Mouse (Mus musculus) forebrain, embryonic 10.5 days (tissue): ENCODE results near the gene Srp68. TPM values are rescaled to one million over a fixed set of nuclear protein-coding genes. Genes with fewer than 3 reads are reported as not detected.

Experiments used
- DNase-seq: peaks from one replicate; pipeline ENCODE4 v3.0.0-alpha.2; 2017; ENCODE audit warnings: low spot score; ENCODE audit errors: extremely low spot score
- H3K27ac ChIP-seq: fragments of 300-500 bp; sonication (generic); 2 replicates; pipeline ENCODE4 v1.5.1; 2016; ENCODE audit warnings: mild to moderate bottlenecking
- H3K27me3 ChIP-seq: fragments of 300-500 bp; sonication (generic); 2 replicates; pipeline ENCODE4 v1.6.1; 2016; ENCODE audit warnings: mild to moderate bottlenecking; ENCODE audit not compliant: poor library complexity, severe bottlenecking
- H3K36me3 ChIP-seq: fragments of 300-500 bp; sonication (generic); replicated peaks from 2 replicates; pipeline ENCODE4 v1.6.1; 2016; ENCODE audit warnings: mild to moderate bottlenecking, moderate library complexity
- H3K4me1 ChIP-seq: fragments of 300-500 bp; sonication (generic); 2 replicates; pipeline ENCODE4 v1.6.1; 2016
- H3K4me3 ChIP-seq: fragments of 300-500 bp; sonication (generic); 2 replicates; pipeline ENCODE4 v1.5.1; 2016; ENCODE audit warnings: mild to moderate bottlenecking, moderate library complexity
- H3K9me3 ChIP-seq: fragments of 300-500 bp; sonication (generic); 2 replicates; pipeline ENCODE4 v1.6.1; 2016; ENCODE audit warnings: mild to moderate bottlenecking, moderate library complexity
- WGBS: fragments of 180-500 bp; shearing (Covaris S2); methylation state at CpG from one replicate; pipeline ENCODE4 v1.1.7; 2016; 5-methylcytosine and 5-hydroxymethylcytosine counted together
- polyA plus RNA-seq: library from polyadenylated mRNA; unstranded; fragments of >200 nt; fragmentation: Nextera tagmentation; extraction: Ambion mirVana; gene quantifications from 2 replicates; pipeline ENCODE4 v1.2.1, GENCODE M21; 2016

Srp68 gene
- polyA plus RNA-seq, 1 experiment from 2014 or later = 99.3 TPM

DNA sequence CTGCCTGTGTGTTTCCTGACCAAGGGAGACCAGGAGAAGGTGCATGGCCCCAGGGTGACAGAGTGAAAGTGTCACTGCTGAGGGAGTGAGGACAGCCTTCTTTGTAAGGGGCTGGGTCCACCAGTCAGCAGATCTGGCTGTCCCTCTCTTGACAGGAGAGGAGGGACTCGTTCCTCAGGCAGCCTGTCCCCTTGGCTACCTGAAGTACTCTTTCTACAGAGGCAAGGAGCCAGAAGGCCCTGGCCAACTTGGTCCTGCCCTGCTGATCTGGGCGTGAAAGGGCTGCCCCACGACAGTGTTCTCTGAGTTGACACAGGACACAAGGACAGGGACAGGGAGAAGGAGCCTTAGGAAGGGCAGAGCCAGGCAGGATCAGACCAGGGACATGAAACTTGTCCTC lies 23.0 kb upstream of the Srp68 start:
- H3K27ac ChIP-seq = no peak overlapping the region
- no peak overlapping the region for H3K4me3 ChIP-seq
- no peak for DNase-seq
- 89% methylated on average over 3 of the region's 3 CpGs for WGBS
- H3K36me3 ChIP-seq = peaks cover 95% of the 10 kb centered on the region
- H3K9me3 ChIP-seq = no peaks in the 10 kb centered on the region
- no peaks in the 10 kb centered on the region for H3K4me1 ChIP-seq
- no peaks in the 10 kb centered on the region for H3K27me3 ChIP-seq

- Histone ChIP-seq H3K27ac (no peak overlapping the region), H3K36me3 (peaks cover 93% of the 10 kb centered on the region), H3K27me3 (no peaks in the 10 kb centered on the region), H3K4me1 (no peaks in the 10 kb centered on the region), H3K9me3 (no peaks in the 10 kb centered on the region), H3K4me3 (no peak overlapping the region)
- no peak for DNase-seq
- 86% methylated on average over 8 of the region's 8 CpGs for WGBS
These were observed 22.2 kb upstream of the Srp68 start for GRCm38 (mm10) chr11:116296191-116296734.

GRCm38 (mm10) chr11:116294319-116294718 lies 20.3 kb upstream of the Srp68 start:
- peak; percentile 64 for DNase-seq
- 39% methylated on average over 5 of the region's 5 CpGs for WGBS
- H3K36me3 ChIP-seq = peaks cover 93% of the 10 kb centered on the region

GRCm38 (mm10) chr11:116293538-116294137 lies 19.6 kb upstream of the Srp68 start:
- Histone ChIP-seq H3K27me3 (no peaks in the 10 kb centered on the region), H3K4me3 (no peak overlapping the region), H3K36me3 (peaks cover 93% of the 10 kb centered on the region), H3K4me1 (no peaks in the 10 kb centered on the region), H3K9me3 (no peaks in the 10 kb centered on the region), H3K27ac (no peak overlapping the region)
- DNase-seq = no peak
- 88% methylated on average over 12 of the region's 12 CpGs for WGBS

More at GRCm38 (mm10) chr11:116294319-116294718, 20.3 kb upstream of the Srp68 start:
- 0 out of 2 replicates have a peak overlapping the region, but pooled peaks have one; percentile 9 for H3K27ac ChIP-seq
- no peak overlapping the region for H3K4me3 ChIP-seq
- H3K27me3 ChIP-seq = no peaks in the 10 kb centered on the region
- H3K9me3 ChIP-seq = no peaks in the 10 kb centered on the region
- no peaks in the 10 kb centered on the region for H3K4me1 ChIP-seq

- no peak overlapping the region for H3K27ac ChIP-seq
- WGBS = 92% methylated on average over 13 of the region's 13 CpGs
- no peaks in the 10 kb centered on the region for H3K4me1 ChIP-seq
- no peaks in the 10 kb centered on the region for H3K9me3 ChIP-seq
- no peak for DNase-seq
- no peak overlapping the region for H3K4me3 ChIP-seq
- peaks cover 95% of the 10 kb centered on the region for H3K36me3 ChIP-seq
- H3K27me3 ChIP-seq = no peaks in the 10 kb centered on the region
These were observed 18.4 kb upstream of the Srp68 start for GRCm38 (mm10) chr11:116292401-116292800.

DNA sequence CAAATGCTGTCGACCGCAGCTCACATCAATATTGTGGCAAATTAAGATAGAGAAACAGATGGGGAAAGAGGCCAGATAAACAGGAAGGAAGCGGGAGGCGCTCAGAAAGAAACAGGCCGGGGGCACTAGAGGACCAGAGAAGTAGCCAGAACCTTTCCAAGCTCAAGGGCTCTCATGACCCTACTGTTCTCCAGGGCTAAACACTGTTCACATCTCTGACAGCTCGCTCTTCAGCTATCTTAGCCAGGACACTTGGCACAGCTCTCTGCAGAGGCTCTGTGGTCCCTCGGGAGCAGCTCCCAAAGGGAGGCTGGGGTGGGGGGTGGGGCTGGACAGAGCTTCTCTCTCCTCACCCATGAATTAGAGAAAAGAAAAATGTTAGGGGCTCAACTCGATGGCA lies 16.5 kb upstream of the Srp68 start:
- Histone ChIP-seq H3K9me3 (no peaks in the 10 kb centered on the region), H3K36me3 (peaks cover 80% of the 10 kb centered on the region), H3K4me3 (no peak overlapping the region), H3K27ac (no peak overlapping the region), H3K27me3 (peaks cover 7% of the 10 kb centered on the region), H3K4me1 (no peaks in the 10 kb centered on the region)
- 90% methylated on average over 8 of the region's 8 CpGs for WGBS
- no peak for DNase-seq

GRCm38 (mm10) chr11:116287351-116287750 lies 13.3 kb upstream of the Srp68 start:
- H3K4me1 ChIP-seq = peaks cover 8% of the 10 kb centered on the region
- H3K36me3 ChIP-seq = peaks cover 50% of the 10 kb centered on the region
- no peaks in the 10 kb centered on the region for H3K9me3 ChIP-seq
- peaks cover 39% of the 10 kb centered on the region for H3K27me3 ChIP-seq
- DNase-seq = no peak
- no peak overlapping the region for H3K27ac ChIP-seq
- WGBS = 72% methylated on average over 5 of the region's 5 CpGs
- H3K4me3 ChIP-seq = no peak overlapping the region

DNA sequence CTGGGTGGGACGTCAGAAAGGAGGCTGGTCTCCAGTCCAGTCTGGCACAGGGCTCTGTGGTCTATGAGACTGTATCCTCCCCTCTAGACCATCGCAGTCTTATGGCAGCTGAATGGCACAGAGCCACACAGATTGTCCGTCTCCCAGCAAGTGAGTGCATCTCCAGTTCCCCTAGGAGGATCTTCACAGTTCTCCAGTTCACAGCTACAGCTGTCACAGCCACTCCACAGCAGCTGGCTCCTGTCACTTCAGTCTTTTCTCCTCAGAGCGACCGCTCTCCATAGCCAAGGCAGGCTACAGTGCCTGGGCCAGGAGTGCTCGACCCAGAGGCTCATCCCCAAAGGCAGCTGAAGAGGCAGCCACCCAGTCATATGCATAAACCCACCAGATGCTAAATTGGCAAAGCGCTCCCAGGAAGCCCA lies 11.8 kb upstream of the Srp68 start:
- no peak for DNase-seq
- no peak overlapping the region for H3K27ac ChIP-seq
- H3K36me3 ChIP-seq = peaks cover 37% of the 10 kb centered on the region
- H3K4me1 ChIP-seq = peaks cover 23% of the 10 kb centered on the region
- no peak overlapping the region for H3K4me3 ChIP-seq
- H3K9me3 ChIP-seq = no peaks in the 10 kb centered on the region
- 71% methylated on average over 7 of the region's 7 CpGs for WGBS
- H3K27me3 ChIP-seq = peaks cover 54% of the 10 kb centered on the region

GRCm38 (mm10) chr11:116283982-116284381 lies 10.0 kb upstream of the Srp68 start:
- Histone ChIP-seq H3K4me3 (no peak overlapping the region), H3K27ac (no peak overlapping the region), H3K36me3 (peaks cover 19% of the 10 kb centered on the region), H3K9me3 (no peaks in the 10 kb centered on the region), H3K27me3 (peaks cover 67% of the 10 kb centered on the region), H3K4me1 (peaks cover 23% of the 10 kb centered on the region)
- WGBS = 63% methylated on average over 6 of the region's 6 CpGs
- no peak for DNase-seq

- Histone ChIP-seq H3K4me1 (peaks cover 23% of the 10 kb centered on the region), H3K9me3 (no peaks in the 10 kb centered on the region), H3K27me3 (peaks cover 67% of the 10 kb centered on the region), H3K36me3 (peaks cover 9% of the 10 kb centered on the region), H3K27ac (no peak overlapping the region), H3K4me3 (no peak overlapping the region; the same call in 1 of the 2 replicates)
- WGBS = 10% methylated on average over 48 of the region's 48 CpGs
- no peak for DNase-seq
These were observed 9.0 kb upstream of the Srp68 start for GRCm38 (mm10) chr11:116282912-116283521.

DNA sequence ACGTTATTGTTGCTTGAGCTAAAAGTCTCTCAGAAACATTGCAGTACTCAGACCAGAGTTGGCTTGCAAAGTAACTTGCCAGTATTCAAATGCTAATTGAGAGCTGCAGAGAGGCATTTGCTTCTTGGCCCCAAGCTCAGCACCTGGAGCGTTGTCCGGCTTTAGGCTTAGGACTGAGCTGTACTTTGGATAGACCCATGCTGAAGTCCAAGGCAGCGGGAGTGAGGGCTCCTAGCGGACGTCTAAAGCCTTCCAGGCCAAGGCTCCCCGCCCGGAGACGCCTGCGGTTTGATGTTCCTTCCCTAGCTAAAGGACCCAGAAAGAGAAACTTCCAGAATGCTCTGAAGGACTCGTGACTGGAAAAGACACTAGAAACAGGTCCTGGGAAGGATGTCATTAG lies 8.1 kb upstream of the Srp68 start:
- 2% methylated on average over 11 of the region's 11 CpGs for WGBS
- Histone ChIP-seq H3K27me3 (peaks cover 67% of the 10 kb centered on the region), H3K4me3 (peak overlapping the region; percentile 46), H3K4me1 (peaks cover 23% of the 10 kb centered on the region), H3K27ac (no peak overlapping the region), H3K9me3 (no peaks in the 10 kb centered on the region), H3K36me3 (0 out of 2 replicates have a peak, but pooled peaks cover under 1% of the 10 kb centered on the region)
- peak; percentile 28 for DNase-seq

DNA sequence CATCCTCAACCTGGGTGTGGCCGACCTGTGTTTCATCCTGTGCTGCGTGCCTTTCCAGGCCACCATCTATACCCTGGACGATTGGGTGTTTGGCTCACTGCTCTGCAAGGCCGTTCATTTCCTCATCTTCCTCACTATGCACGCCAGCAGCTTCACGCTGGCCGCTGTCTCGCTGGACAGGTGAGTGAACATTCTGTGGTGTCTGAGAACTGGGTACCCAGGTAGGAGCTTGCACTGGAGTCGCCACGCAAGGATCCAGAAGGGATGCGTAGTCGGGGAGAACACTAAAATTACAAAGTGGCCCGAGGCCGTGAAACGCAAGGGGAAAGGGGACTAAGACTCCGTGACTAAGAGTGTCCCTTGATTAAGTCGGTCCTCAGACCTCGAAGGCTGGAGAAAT lies 7.7 kb upstream of the Srp68 start:
- no peak overlapping the region for H3K27ac ChIP-seq
- H3K27me3 ChIP-seq = peaks cover 67% of the 10 kb centered on the region
- H3K36me3 ChIP-seq = no peaks in the 10 kb centered on the region
- H3K9me3 ChIP-seq = no peaks in the 10 kb centered on the region
- peak overlapping the region; percentile 46 for H3K4me3 ChIP-seq
- peaks cover 23% of the 10 kb centered on the region for H3K4me1 ChIP-seq
- DNase-seq = no peak
- 2% methylated on average over 18 of the region's 18 CpGs for WGBS
